Mouse (Mus musculus) natural killer cell, adult 2 months (primary cell): ENCODE results near the gene Gm49345.
"Not testable (repeated sequence)": the region's sequence is repeated elsewhere in the genome, so short reads cannot be mapped to it uniquely, and the experiment has no call there.

Experiments used
- DNase-seq, 2 experiments: peaks; one replicate each; pipeline ENCODE4 v3.0.0; 2022; ENCODE audit warnings: low spot score in 2 of 2

Gene Gm49345

GRCm38 (mm10) chr13:67637294-67638007 is at the start of gene Gm49345, which contains the start of gene Zfp729a:
TSS of gene Gm49345 (minus strand) at chr13:67637769.
TSS of gene Zfp729a (minus strand) at chr13:67637791.
- DNase-seq, result peak; percentile 76 to 84

GRCm38 (mm10) chr13:67686971-67687370 is 49.4 kb upstream of the Gm49345 start, which contains the start of gene Zfp738:
TSS of gene Zfp738 (minus strand) at chr13:67687071.
- DNase-seq, result no peak

- not testable (repeated sequence) for DNase-seq
These were observed 46.3 kb upstream of the Gm49345 start for GRCm38 (mm10) chr13:67683841-67684240.

- DNase-seq, result peak; percentile 77 to 80
These were observed 45.6 kb upstream of the Gm49345 start for GRCm38 (mm10) chr13:67682959-67683735.

- no peak for DNase-seq
These were observed 37.3 kb upstream of the Gm49345 start for GRCm38 (mm10) chr13:67674902-67675301.

GRCm38 (mm10) chr13:67652496-67652895 is 14.9 kb upstream of the Gm49345 start:
- no peak for DNase-seq

- DNase-seq, result no peak
These were observed 27.5 kb downstream of the Gm49345 start for GRCm38 (mm10) chr13:67610108-67610507.

- DNase-seq, result peak; percentile 83 to 90
These were observed 28.3 kb downstream of the Gm49345 start, which contains the start of gene Zfp729b for GRCm38 (mm10) chr13:67609066-67609876. TSS of gene Zfp729b (minus strand) at chr13:67609707.

- DNase-seq, result no peak
These were observed 64.9 kb downstream of the Gm49345 start for GRCm38 (mm10) chr13:67572591-67573189.

GRCm38 (mm10) chr13:67553730-67554129 is 83.8 kb downstream of the Gm49345 start, which contains the start of gene Zfp748:
TSS of gene Zfp748 (minus strand) at chr13:67553830.
- no peak for DNase-seq

GRCm38 (mm10) chr13:67552505-67553346 is 84.8 kb downstream of the Gm49345 start:
- DNase-seq, result peak; percentile 74 to 79

GRCm38 (mm10) chr13:67545941-67546340 is 91.6 kb downstream of the Gm49345 start:
- DNase-seq, result no peak
